Mouse (Mus musculus) cerebellum, adult 9-10 months (tissue): ENCODE measurements at regions not wholly inside any gene's neighbourhood (a gene's known extent, or its start where the extent isn't known, plus 50 kb on each side); places are given as distances from the start of the nearest gene placed in this dataset.
"Not testable (repeated sequence)": the region's sequence is repeated elsewhere in the genome, so short reads cannot be mapped to it uniquely, and the experiment has no call there.

ENCODE experiments used
- DNase-seq: peaks from one replicate; pipeline ENCODE4 v3.0.0; 2022

- no peak for DNase-seq
Observed at GRCm38 (mm10) chr12:15555471-15555870, 261.3 kb downstream of the Trib2 start.

- DNase-seq = no peak
Observed at GRCm38 (mm10) chr12:15553681-15554007, 263.1 kb downstream of the Trib2 start.

- no peak for DNase-seq
Observed at GRCm38 (mm10) chr12:15552979-15553680, 263.6 kb downstream of the Trib2 start.

- DNase-seq = no peak
Observed at GRCm38 (mm10) chr12:15552210-15552609, 264.5 kb downstream of the Trib2 start.

- DNase-seq = no peak
Observed at GRCm38 (mm10) chr12:15551281-15551900, 265.3 kb downstream of the Trib2 start.

GRCm38 (mm10) chr12:15544351-15544750 lies 272.4 kb downstream of the Trib2 start:
- DNase-seq = no peak

- no peak for DNase-seq
Observed at GRCm38 (mm10) chr12:15542486-15542885, 274.2 kb downstream of the Trib2 start.

GRCm38 (mm10) chr12:15536852-15537368 lies 279.8 kb downstream of the Trib2 start:
- no peak for DNase-seq

- DNase-seq = no peak
Observed at GRCm38 (mm10) chr12:15536247-15536646, 280.5 kb downstream of the Trib2 start.

GRCm38 (mm10) chr12:15535822-15536221 lies 280.9 kb downstream of the Trib2 start:
- peak; percentile 63 for DNase-seq

- no peak for DNase-seq
Observed at GRCm38 (mm10) chr12:15520783-15521407, 295.8 kb downstream of the Trib2 start.

GRCm38 (mm10) chr12:15511994-15512393 lies 304.7 kb downstream of the Trib2 start:
- no peak for DNase-seq

- DNase-seq = peak; percentile 9
Observed at GRCm38 (mm10) chr12:15507576-15507975, 309.1 kb downstream of the Trib2 start.

- no peak for DNase-seq
Observed at GRCm38 (mm10) chr12:15493640-15494039, 323.1 kb downstream of the Trib2 start.

- DNase-seq = no peak
Observed at GRCm38 (mm10) chr12:15472741-15473140, 344.0 kb downstream of the Trib2 start.

GRCm38 (mm10) chr12:15459429-15459828 lies 357.3 kb downstream of the Trib2 start:
- DNase-seq = no peak

- DNase-seq = not testable (repeated sequence)
Observed at GRCm38 (mm10) chr12:15456369-15456768, 360.4 kb downstream of the Trib2 start.

- DNase-seq = no peak
Observed at GRCm38 (mm10) chr12:15455744-15456143, 361.0 kb downstream of the Trib2 start.

GRCm38 (mm10) chr12:15449484-15449883 lies 367.2 kb downstream of the Trib2 start:
- no peak for DNase-seq

- DNase-seq = peak; percentile 31
Observed at GRCm38 (mm10) chr12:15416180-15416766, 400.4 kb downstream of the Trib2 start.

GRCm38 (mm10) chr12:15410419-15410818 lies 406.3 kb downstream of the Trib2 start:
- DNase-seq = no peak

GRCm38 (mm10) chr12:15407577-15407976 lies 409.1 kb downstream of the Trib2 start:
- not testable (repeated sequence) for DNase-seq

GRCm38 (mm10) chr12:15392641-15393040 lies 424.1 kb downstream of the Trib2 start:
- no peak for DNase-seq

- no peak for DNase-seq
Observed at GRCm38 (mm10) chr12:15388574-15388973, 428.1 kb downstream of the Trib2 start.
